Mouse (Mus musculus) lung, postnatal 0 days (tissue): ENCODE data around the gene Gm20388.

Source experiments
- CTCF ChIP-seq: IDR thresholded peaks from 2 replicates; pipeline ENCODE4 v1.5.1; 2016; ENCODE audit warnings: antibody characterized with exemption, mild to moderate bottlenecking
- EP300 ChIP-seq: IDR thresholded peaks from 2 replicates; pipeline ENCODE4 v1.6.1; 2016; ENCODE audit warnings: antibody characterized with exemption, mild to moderate bottlenecking, control low read depth

DNA sequence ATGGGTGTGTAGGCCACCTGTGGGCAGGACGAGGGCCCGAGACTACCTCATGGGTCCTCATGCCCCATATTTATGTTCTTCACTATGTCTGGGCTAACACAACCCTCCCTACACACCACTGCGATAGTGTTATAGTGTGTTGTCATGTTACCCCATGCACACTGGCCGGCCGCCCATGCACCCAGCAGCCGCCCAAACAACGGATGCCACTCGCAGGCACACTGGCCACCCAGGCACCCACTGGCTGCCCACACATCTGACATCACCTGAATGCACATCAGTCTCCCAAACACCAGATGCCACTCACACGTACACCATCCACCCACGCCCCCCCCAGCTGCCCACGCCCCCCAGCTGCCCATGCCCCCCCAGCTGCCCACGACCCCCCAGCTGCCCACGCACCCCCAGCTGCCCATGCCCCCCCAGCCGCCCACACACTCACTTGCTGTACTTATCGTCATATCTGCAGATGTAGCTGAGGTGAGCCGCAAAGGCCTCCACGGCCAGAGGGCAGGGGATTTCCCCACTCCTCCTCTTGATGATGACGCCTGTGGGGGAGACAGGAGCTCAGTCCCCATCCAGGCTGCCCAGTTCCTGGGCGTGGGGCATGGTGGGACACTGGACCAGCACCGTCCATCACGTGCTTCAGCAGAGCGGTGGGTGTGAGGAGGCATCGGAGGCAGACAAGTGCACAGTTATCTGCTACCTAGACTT, 4460.9 kb downstream of the Gm20388 start:
- no peak for TF ChIP-seq CTCF
- TF ChIP-seq EP300, result no peak
